Mouse (Mus musculus): ENCODE data around the gene Saysd1.
A peak's percentile ranks its signal among the peaks of the same experiment; 100 is the strongest.

Saysd1 gene

DNA sequence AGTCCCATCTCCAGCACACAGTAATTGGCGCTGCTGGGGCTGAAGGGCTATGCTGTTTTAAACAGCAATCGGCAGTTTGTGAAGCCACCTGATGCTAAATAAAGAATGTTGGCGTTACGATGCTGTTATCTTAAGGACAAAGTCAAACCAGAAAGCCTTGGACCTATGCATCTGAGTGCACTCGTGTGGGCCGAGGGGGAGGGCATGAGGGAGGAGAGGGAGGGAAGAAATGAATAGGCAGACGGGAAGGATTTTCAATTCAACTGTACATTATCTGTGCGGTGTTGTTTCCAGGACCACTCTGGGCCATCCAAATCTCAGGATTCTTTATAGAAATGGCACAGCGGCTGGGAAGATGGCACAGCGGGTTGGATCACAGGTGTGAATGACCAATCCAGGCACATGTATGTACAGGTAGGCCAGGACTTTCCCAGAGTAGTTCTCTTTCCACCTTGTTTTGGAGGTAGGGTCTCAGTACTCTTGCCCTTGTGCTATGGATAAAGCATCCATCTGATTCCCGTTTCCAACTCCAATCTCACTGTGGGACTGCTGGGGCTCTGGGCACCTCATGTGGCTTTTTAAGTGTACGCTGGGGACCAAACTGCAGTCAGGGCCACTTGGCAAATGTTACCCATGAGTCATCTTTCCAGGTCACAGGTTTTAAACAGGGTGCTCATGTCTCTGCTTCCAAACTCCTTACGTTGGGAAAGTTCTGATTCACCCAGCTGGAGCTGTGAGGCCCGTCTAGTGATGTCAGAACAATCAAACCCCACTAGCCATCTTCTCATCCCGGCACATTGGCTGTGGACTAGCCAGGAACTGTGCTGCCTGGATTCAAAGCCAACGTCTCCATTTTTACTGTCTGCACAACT is at the start of gene Saysd1:
Gene Saysd1 (minus strand): TSS at position 51 of the 872 bp plus-strand sequence.
- DNase-seq (ENCODE audit: low read depth), result peak; percentile 60

DNA sequence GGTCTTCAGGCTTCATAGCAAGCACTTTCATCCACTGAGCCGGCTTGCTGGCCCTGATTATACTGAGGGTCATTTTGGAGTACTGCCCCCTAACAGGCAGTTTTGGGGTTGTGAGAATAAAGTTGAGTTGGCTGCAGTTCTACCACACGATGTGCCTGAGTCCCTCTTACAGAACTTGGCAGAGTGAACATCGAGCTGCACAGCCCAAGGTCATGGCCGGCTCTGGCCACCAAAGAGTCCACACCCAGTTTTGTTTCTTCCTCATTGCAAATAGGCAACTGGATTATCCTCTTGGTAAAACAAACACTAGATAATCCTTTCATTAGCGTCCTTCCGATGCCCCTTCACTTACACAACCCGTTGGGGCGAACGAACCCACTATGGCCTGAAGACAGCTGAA is 47.1 kb upstream of the Saysd1 start:
- DNase-seq (ENCODE audit: low read depth), result no peak

DNA sequence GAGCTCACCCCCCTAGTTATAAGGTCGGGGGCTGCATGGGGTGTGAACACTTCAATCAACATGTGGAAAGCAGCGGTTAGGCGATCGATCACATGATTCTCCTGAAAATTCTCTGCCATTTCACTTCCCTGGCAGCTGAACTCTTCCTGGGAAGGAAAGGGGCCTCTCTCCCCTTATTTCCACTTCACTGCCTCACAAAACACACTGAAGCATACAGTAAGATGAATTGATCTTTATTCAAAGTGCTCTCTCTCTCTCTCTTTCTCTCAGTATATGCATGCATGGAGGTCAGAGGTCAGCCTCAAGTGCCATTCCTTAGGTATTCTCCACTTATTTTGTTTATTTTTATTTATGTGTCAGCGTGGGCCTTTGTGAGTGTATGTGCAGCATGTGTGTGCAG is 45.4 kb upstream of the Saysd1 start:
- no peak for DNase-seq (ENCODE audit: low read depth)

DNA sequence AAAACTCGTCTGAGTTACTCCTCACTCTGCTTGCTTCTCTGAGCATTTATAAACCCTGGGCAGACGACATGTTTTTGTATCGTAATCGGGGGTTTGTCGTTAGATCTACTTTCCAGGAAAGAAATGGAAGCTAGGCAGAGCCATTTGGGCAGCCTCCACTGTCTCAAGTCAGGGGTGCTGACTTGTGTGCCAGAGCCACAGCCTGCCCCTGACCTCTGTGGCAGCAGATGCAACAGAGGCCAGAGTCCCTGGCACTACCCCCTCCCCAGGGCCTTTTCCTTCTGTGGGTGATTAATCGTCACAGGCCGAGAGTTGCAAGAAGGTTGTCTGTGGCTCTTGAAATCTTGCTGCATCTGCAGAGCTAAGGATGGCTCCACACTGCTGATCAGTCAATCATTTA is 44.3 kb upstream of the Saysd1 start:
- DNase-seq (ENCODE audit: low read depth), result no peak

DNA sequence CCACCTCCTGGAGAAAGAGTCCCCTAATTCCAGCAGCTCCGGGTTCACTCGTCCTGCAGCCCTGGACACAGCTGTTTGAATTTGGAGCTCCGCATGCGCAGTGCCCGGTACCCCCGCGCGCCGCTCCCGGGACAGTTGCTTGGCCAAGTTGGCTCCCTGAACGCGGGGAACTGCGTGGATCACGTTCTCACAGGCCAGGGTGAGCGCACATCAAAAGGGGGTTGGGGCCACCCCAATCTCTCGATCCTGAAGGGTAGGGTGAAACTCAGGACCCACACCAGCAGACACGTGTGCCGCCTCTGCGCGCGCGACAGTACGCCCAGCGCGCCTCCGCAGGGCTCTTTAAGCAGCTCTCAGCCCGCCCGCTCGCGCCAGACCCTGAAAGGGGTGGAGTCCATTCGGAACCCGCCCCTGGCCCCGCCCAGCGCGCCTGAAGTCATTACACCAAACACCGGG is 43.2 kb upstream of the Saysd1 start, which contains the start of gene Kcnk5:
Gene Kcnk5 (minus strand): TSS at position 344 of the 456 bp plus-strand sequence.
- no peak for DNase-seq (ENCODE audit: low read depth)

DNA sequence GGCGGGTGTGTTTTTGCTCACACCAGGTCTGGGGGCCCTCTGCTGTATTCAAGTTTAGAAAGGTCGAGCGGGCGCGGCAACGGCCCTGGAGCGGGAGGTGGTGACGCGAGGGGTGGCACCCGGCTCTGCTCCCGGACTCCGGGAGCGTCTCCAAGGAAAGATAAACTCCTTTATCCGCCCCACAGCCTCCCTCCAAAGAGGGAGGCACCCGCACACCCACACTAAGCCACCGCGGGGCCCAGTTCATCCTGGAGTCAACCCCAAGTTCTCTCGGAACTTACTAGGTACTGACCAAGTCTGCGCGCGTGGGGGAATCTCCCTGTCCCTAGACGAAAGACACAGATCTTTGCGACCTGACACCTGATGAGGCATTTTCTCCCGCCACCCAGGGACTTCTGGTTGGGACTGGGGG is 42.4 kb upstream of the Saysd1 start:
- no peak for DNase-seq (ENCODE audit: low read depth)

DNA sequence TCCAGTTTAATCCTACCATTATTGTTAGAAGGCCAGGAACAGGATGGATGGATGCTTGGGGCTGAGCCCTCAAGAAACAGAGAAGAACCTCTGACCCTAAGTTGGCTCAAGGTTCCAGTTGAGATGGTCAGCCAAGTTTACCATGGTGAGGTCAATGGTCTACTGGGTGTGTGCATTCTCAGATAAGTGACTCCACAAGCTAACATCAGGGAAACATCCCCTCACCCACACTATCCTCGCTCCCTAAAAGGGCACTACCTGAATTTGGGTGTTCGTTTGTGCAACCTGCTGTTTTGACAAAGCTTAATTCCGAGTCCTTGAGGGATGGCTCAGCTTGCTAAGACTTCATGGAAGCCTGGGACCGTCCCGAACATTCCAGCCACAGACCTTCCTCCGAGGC is 42.0 kb upstream of the Saysd1 start:
- no peak for DNase-seq (ENCODE audit: low read depth)

DNA sequence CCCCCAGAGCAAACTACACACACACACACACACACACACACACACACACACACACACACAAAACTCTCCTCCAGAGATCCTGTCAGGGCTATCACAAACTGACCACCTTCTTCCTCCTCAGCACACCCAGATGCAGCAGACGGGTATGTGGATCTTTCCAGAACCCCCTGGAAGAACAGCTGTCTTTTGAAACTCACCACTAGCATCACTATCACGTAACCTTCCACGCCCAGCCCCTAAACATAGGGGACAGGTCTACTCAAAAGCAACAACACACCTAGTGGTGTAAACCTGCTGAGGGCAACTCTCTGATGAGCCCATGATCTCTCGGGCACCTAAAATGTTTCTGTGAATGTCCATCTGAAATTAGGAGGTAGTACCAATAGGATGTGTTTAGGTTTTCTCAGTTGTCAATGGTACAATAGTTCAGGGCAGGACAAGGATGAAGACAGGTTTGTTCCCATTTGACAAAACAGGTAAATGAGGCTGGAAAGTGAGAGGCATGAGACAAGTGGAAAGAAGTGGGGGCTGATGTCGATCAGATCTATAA is 41.5 kb upstream of the Saysd1 start:
- DNase-seq (ENCODE audit: low read depth), result no peak

DNA sequence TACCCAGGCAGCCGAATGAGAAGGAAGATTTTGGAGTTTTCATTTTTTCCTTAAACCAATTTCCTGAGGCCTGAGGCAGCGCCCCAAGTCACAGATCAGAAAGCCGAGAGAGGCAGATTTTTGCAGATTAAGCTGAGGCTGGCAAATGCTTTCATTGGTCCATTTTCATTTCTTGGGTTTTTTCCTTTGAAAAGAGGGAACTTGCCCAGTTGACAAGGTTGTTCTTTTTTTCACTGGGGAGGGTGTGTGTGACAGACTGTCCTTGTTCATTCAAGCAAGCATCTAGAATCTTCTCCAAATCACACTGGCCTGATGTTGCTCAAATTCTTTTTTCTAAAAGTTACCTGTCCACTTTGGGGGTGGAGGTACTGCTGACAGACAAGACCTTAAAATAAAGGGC is 40.7 kb upstream of the Saysd1 start:
- no peak for DNase-seq (ENCODE audit: low read depth)

DNA sequence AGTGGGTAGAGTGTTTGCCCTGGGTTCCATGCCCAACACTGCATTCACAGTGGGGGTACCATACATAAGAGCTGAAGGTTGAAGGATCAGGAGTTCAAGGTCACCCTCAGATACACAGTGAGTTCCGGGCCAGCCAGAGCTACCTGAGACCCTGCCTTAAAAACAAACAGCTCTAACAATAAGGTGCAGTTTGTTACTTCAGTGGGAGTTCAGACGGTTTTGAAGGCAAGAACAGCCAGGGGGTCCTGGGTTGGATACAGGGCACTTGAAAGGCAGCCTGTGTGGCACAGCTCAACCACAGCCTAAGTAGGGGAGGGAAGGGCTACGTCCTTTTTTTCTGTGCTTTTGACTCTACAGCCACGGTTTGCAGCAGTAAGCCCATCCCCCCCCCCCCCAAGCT is 40.3 kb upstream of the Saysd1 start:
- no peak for DNase-seq (ENCODE audit: low read depth)

DNA sequence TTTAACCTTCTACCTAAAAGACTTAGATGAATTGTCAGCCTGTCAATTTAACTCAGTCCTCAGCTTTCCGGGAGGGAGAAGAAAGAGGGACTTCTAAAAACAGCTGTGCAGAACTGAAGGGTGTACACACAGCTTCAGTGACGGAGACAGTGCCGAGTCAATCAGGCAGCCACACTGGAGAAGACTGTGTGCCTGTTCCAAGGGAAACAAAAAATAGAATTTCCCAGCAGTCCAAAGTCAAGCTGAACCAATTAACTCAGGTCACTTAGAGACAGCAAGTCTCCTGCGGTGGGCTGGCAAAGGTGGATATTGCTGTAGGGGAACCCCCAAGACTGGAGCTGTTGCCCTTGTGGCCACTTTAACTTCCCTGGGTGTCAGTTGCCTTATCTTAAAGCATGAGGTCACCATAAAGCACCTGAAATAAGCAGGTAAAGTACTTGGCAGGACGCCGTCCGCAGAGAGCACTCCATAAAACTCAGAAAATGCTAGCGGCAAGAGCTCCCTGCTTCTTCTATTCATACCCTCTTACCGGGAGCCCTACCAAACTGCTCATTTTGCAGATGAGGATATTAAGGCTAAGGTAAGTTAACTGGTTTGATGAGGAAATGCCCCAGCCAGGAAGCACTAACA is 39.3 kb upstream of the Saysd1 start:
- no peak for DNase-seq (ENCODE audit: low read depth)

DNA sequence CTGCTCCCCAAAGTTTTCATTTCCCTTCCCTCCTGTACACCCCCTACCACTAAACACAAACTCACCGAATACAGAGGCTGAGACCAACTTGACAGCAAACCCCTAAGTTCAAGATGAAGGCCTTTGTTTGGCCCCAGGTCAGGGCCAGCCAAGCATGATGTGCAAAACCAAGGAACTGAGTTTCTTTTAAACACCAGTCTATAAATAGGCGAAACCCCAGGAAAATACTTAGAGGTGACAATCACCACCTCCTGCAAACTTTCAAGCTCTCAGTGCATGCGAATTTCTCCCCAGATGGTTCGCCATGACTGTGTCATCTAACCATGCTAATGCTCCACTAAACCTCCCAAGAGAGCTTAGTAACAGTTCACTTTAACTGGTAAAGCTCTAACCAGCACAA is 37.4 kb upstream of the Saysd1 start:
- no peak for DNase-seq (ENCODE audit: low read depth)

DNA sequence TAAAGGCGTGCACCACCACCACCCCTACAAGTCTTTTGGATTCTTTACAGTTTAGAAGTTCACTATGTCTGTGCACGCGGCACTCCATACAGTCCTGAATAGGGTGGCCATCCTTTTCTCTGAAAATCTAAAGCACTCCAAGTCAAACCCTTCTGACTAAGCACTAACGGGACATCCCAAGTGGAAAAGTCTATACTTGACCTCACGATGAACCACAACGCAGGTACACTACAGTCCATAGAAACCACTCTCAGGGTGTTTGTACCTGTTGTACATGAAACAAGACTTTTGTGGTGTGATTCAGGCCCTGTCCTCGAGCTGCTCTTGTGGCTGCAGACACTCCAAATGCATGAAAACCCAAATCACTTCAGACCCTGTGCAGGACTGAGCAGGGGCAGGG is 36.8 kb upstream of the Saysd1 start:
- DNase-seq (ENCODE audit: low read depth), result no peak

DNA sequence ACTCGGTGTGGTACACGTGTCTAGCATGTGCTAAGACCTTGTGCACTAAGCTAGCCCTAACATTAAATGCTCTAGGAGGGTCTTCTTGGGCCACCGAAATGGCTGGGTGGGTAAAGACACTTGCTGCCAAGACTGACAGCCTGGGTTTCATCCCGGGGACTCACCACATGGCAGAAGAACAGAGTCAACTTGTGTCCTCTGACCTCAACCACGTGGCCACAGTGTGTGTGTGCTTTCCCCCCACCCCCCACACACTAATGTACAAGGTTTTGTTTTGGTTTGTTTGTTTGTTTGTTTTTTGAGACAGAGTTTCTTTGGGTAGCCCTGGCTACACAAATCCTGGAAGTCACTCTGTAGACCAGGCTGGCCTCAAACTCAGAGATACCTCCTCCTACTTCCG is 36.4 kb upstream of the Saysd1 start:
- DNase-seq (ENCODE audit: low read depth), result no peak

DNA sequence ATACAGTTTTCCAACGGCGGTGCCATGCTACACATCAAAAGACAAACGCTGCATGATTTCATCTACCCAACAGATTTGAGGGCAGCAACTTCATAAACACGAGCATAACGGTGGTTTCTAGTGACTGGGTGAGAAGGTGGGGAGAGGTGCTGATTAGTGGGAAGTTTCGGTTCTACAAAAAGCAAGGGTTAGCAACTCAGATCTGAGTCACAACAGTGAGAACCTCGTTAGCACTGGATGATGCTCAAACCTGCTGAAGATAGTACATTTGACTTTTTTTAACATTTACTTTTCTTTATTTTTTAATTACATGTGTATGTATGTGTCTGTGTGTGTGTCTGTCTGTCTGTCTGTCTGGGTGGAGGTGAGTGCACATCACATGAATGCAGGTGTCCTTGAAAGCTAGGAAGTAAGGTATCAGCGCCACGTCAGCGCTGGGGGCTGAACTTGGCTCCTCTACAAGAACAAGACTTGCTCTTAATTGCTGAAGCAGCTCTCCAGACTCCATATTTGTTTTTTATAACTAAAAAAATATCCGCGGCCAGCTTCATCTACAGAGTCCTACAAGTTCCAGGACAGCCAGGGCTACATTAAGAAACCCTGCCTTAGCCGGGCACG is 35.6 kb upstream of the Saysd1 start:
- DNase-seq (ENCODE audit: low read depth), result no peak

DNA sequence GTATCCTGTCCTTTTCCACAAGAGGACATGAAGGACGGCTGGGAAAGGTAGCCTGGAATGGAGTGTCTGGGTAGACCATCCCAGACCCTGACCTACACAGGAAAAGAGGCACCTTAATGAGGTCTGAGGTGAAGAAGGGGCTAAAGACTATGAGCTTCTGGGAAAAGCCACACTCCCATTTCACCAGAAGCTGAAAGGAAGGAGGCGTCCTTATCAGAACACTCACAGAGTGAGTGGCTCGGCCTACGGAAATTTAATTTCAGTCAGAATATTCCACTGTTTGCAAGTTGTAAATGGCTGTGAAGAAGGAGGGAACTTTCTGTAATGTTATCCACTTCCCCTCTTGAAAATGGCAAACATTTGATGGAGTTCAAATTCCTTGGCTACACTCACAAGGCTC is 34.6 kb upstream of the Saysd1 start:
- DNase-seq (ENCODE audit: low read depth), result no peak

DNA sequence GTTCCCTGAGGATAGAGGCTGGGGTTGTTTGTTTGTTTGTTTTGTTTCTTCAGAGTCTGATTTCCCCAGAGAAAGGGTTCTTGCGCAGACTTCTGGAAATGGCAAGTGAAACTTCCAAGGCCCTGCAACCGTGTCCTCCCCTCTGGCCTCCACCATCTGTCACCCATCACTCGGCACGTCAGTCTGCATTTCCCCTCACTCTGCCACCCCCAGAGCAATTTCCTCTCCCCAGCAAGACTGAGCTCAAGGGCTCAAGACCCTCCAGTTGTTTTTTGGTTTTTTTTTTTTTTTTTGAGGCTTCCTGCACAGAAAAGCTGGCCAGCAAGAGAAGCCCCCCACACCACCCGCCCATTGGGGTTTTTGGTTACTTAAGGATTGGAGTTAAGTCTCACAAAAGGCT is 34.2 kb upstream of the Saysd1 start:
- DNase-seq (ENCODE audit: low read depth), result no peak

DNA sequence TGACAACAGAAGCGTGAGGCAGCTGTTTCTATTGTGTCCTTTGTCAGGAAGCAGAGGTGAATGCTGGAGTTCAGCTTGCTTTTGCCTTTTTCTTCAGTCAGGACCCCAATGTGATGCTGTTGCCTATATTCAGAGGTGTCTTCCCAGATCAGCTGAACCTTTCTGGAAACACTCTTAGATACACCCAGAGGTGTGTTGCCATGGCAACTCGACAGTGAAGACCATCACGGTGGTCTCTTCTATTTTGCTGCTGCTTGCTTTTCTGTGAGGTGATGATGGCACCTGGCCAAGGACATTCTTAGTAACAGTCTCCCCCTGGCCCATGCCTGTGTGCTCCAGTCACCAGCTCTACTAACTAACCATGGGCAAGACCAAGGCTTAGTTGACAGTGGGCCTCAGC is 33.5 kb upstream of the Saysd1 start:
- no peak for DNase-seq (ENCODE audit: low read depth)

DNA sequence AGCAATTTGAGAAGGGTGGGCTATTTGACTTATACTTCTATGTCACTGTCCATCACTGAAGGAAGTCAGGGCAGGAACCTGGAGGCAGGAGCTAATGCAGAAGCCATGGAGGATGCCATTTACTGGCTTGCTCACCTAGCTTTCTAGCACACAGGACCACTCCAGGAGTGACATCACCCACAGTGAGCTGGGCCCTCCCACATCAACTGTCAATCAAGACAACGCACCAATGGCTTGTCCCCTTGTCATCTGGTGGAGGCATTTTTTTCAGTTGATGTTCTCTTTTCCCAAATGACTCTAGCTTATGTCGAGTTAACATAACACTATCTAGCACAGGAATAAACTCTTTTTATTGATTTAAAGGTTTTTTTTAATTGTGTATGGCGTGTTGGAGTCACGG is 30.9 kb upstream of the Saysd1 start:
- DNase-seq (ENCODE audit: low read depth), result no peak

DNA sequence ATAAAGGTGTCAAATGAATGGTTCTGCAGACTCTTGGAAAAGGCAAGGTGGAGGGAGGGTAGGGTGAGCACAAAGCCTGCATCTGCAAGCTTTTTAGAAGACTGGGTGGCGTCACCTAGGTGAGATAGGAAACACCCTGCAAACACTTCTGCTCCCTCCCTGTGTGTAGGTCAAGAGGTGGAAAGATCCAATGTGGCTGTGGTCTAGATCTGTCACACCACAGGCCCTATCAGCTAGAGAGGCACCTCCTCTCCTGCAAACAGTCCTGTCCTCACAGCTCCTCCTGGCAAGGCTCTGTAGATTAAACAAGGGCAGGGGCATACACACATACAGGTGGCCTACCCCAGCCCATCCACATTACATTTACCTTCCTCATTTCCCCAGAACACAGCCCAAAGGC is 30.1 kb upstream of the Saysd1 start:
- DNase-seq (ENCODE audit: low read depth), result no peak

DNA sequence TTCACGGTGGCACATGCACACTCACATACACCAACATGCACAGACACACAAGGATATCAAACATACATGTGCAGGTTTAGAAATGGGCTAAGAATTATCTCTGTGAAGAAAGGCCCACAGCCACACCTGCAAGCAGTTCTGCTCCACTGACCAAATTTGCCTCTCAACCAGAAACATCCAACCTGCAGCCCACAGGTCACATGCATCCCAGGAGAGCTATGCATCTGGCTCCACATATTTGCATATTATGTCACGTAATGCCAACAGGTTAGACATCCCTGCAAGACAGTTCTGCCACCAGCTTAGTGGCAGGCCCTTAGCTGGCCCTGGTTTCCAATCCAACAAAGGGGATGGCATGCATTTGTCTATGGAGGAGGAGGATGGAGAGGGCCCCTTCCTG is 29.7 kb upstream of the Saysd1 start:
- no peak for DNase-seq (ENCODE audit: low read depth)

DNA sequence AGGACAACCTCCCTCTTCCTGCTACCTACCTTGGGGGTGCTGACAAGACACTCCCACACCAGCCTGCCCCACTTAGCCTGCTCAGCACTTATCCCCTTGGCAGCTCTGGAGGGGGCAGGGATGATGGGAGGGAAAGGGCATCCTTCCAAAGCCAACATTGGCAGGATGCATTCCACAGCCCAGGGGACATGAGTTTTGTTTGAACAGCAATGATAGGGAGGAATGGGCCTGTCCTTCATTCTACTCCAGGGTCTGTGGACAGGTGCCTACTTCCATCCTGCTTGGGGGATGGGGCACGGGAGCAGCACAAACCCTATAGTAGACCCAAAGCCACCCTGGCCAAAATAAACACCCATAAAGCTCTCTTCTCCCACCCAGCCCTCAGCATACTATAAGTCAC is 27.1 kb upstream of the Saysd1 start:
- peak; percentile 59 for DNase-seq (ENCODE audit: low read depth)

DNA sequence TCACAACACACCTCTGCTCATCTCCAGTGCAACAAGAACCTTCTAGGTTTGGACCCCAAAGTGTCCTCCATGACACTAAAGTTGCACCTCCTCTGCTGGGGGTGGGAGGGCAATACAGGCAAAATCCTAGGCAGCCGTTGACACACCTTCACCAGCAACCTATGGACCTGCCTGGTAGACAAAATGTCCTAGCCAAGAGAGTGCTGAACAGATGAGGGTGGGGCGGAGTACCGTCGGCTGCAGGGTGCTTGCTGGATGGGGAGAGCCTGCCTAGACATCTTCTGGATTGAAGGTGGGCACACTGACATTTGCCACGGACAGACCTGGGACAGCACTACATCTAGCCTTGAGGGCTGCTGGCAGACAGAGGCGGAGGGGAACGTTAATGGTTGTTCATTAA is 26.1 kb upstream of the Saysd1 start:
- no peak for DNase-seq (ENCODE audit: low read depth)

Data from NIH3T3 (cell line).